ENCODE assay signal across 1 mouse cellular context in the genomic region with DNA sequence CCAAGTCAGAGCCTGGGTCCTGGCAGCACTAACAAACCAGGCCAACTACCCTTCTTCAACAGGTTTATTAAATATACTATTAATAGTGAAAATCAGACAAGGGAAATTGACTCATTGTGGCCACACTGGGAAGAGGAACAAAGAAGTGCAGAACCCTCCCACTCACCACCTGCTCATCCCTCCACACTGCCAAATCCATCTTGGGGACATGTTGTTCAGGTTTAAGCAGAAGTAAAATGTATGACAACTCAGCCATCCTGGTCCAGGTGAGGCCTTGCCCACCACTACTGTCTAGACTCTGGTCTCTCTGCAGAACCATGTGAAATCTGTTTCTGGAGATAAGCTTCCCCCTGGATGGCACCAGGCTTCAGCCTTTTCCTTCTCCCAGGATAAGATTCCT.
TF ChIP-seq lines count a peak whose summit lies in the region.

No protein-coding gene starts in this region.

TF ChIP-seq in MEL, 35 proteins besides CTCF, POLR2A, EP300 and RAD21 (continued from another document):
- TF ChIP-seq USF2 (IDR thresholded peaks at IDR 0.05; ENCODE audit: borderline replicate concordance in 1 of 2, insufficient read depth in 1 of 2, low read depth in 1 of 2, low read length in 2 of 2) (no peak), ZNF384 (IDR thresholded peaks at IDR 0.05; ENCODE audit: low read depth, low read length) (no peak), GATA1 (IDR thresholded peaks at IDR 0.05; ENCODE audit: low read depth, low read length) (no peak)
